Mouse (Mus musculus): Measurements from ENCODE around the gene Arsj. TPM values are rescaled to one million over a fixed set of nuclear protein-coding genes. Genes with fewer than 3 reads are reported as not detected.

Arsj gene
- 0.27 and 0.34 TPM in 2 replicates for polyA plus RNA-seq (2012; rRNA removed; ENCODE audit: low replicate concordance)

DNA sequence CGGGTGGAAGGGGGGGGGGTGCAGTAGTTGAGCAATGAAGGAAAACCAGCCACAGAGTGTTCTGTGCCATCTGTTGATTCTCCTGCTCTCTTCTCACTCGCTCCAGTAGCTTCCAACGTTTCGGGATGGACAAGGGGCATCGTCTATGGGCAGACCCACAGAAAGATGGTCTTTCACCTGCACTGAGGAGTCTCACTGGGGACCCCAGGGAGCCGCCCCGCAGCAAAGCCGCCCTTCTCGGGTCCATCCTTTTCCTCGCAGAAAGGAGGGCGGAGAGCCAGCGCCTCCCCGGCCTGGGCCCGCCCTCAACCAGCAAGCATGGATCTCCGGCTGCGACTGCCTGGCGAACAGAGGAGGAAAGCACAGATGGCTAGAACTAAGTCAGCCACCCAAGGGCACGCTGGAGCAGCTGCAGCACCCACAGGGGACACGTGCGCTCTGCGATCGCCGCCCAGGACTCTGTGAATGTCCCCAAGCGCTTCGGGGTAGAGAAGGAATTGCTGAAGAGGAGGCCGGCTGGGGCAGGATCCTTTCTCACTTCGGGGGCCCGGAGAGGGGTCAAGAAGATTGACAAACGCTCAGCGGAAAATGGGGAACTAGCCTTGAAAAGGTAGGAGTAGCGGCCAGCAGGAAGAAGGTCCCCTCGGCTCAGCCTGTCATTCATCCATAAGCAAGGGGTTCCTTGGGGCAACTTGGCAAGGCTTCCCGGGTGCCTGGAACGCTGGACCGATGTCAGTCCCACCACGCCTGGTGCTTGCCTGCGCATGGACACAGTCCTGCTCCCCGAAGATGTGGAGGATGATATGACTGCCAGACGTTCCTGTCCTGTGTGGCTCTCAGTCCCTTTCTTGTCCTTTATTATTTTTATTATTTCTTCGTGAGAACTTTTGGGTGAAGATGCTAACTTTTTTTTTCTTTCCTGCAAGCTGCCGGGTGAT, at the start of gene Arsj:
Gene Arsj, plus strand, starts transcription at position 117 of the 938 bp plus-strand sequence.

Other genes starting within 250 kb of the Arsj start
- 41.1 and 69.2 TPM in 2 replicates for gene Camk2d, start 232.6 kb downstream of the Arsj start, polyA plus RNA-seq (2012; rRNA removed; ENCODE audit: low replicate concordance)